Mouse (Mus musculus): ENCODE results near the gene Arhgap18. TPM values are rescaled to one million over a fixed set of nuclear protein-coding genes. Genes with fewer than 3 reads are reported as not detected.
A peak's percentile ranks its signal among the peaks of the same experiment; 100 is the strongest.

Arhgap18 gene
- polyA plus RNA-seq, 1 experiment = 149 TPM

GRCm38 (mm10) chr10:26823997-26824396, 70.8 kb downstream of the Arhgap18 start:
- Histone ChIP-seq H3K27ac (ENCODE audit: insufficient read depth, low read depth, low read length) (0 out of 2 replicates have a peak overlapping the region, but pooled peaks have one; percentile 9), H3K4me1 (ENCODE audit: control insufficient read depth, insufficient read depth, low read length) (peaks cover 40% of the 10 kb centered on the region), H3K4me3 (ENCODE audit: insufficient read depth, low read length) (no peak overlapping the region)
- TF ChIP-seq POLR2A (IDR thresholded peaks at IDR 0.05; ENCODE audit: borderline replicate concordance, low read depth, low read length) = no peak
- TF ChIP-seq CTCF (IDR thresholded peaks at IDR 0.05; ENCODE audit: low read depth, low read length) = no peak

- Histone ChIP-seq H3K27ac (ENCODE audit: insufficient read depth, low read depth, low read length) (no peak overlapping the region), H3K4me3 (ENCODE audit: insufficient read depth, low read length) (no peak overlapping the region), H3K4me1 (ENCODE audit: control insufficient read depth, insufficient read depth, low read length) (peaks cover 45% of the 10 kb centered on the region)
- TF ChIP-seq CTCF (IDR thresholded peaks at IDR 0.05; ENCODE audit: low read depth, low read length) = no peak
- no peak for TF ChIP-seq POLR2A (IDR thresholded peaks at IDR 0.05; ENCODE audit: borderline replicate concordance, low read depth, low read length)
Observed at GRCm38 (mm10) chr10:26825246-26825889, 72.1 kb downstream of the Arhgap18 start.

GRCm38 (mm10) chr10:26827315-26827714, 74.1 kb downstream of the Arhgap18 start:
- no peak for TF ChIP-seq POLR2A (IDR thresholded peaks at IDR 0.05; ENCODE audit: borderline replicate concordance, low read depth, low read length)
- Histone ChIP-seq H3K27ac (ENCODE audit: insufficient read depth, low read depth, low read length) (peak overlapping the region; percentile 7; the same call in 1 of the 2 replicates), H3K4me1 (ENCODE audit: control insufficient read depth, insufficient read depth, low read length) (peaks cover 45% of the 10 kb centered on the region), H3K4me3 (ENCODE audit: insufficient read depth, low read length) (no peak overlapping the region)

- TF ChIP-seq CTCF (IDR thresholded peaks at IDR 0.05; ENCODE audit: low read depth, low read length) (no peak), POLR2A (IDR thresholded peaks at IDR 0.05; ENCODE audit: borderline replicate concordance, low read depth, low read length) (no peak)
- peaks cover 48% of the 10 kb centered on the region for H3K4me1 ChIP-seq (ENCODE audit: control insufficient read depth, insufficient read depth, low read length)
- H3K4me3 ChIP-seq (ENCODE audit: insufficient read depth, low read length) = no peak overlapping the region
- peak overlapping the region; percentile 85 for H3K27ac ChIP-seq (ENCODE audit: insufficient read depth, low read depth, low read length)
Observed at GRCm38 (mm10) chr10:26828412-26829137, 75.4 kb downstream of the Arhgap18 start.

GRCm38 (mm10) chr10:26832068-26832467, 78.8 kb downstream of the Arhgap18 start:
- H3K4me1 ChIP-seq (ENCODE audit: control insufficient read depth, insufficient read depth, low read length) = peaks cover 42% of the 10 kb centered on the region
- H3K27ac ChIP-seq (ENCODE audit: insufficient read depth, low read depth, low read length) = no peak overlapping the region
- H3K4me3 ChIP-seq (ENCODE audit: insufficient read depth, low read length) = no peak overlapping the region
- TF ChIP-seq POLR2A (IDR thresholded peaks at IDR 0.05; ENCODE audit: borderline replicate concordance, low read depth, low read length) (no peak), CTCF (IDR thresholded peaks at IDR 0.05; ENCODE audit: low read depth, low read length) (no peak)

GRCm38 (mm10) chr10:26832669-26833249, 79.5 kb downstream of the Arhgap18 start:
- Histone ChIP-seq H3K4me1 (ENCODE audit: control insufficient read depth, insufficient read depth, low read length) (peaks cover 42% of the 10 kb centered on the region), H3K4me3 (ENCODE audit: insufficient read depth, low read length) (no peak overlapping the region), H3K27ac (ENCODE audit: insufficient read depth, low read depth, low read length) (no peak overlapping the region)
- no peak for TF ChIP-seq CTCF (IDR thresholded peaks at IDR 0.05; ENCODE audit: low read depth, low read length)
- TF ChIP-seq POLR2A (IDR thresholded peaks at IDR 0.05; ENCODE audit: borderline replicate concordance, low read depth, low read length) = no peak

- H3K27ac ChIP-seq (ENCODE audit: insufficient read depth, low read depth, low read length) = no peak overlapping the region
- H3K4me3 ChIP-seq (ENCODE audit: insufficient read depth, low read length) = no peak overlapping the region
- H3K4me1 ChIP-seq (ENCODE audit: control insufficient read depth, insufficient read depth, low read length) = peaks cover 39% of the 10 kb centered on the region
- TF ChIP-seq CTCF (IDR thresholded peaks at IDR 0.05; ENCODE audit: low read depth, low read length) = no peak
- TF ChIP-seq POLR2A (IDR thresholded peaks at IDR 0.05; ENCODE audit: borderline replicate concordance, low read depth, low read length) = no peak
Observed at GRCm38 (mm10) chr10:26833393-26833792, 80.2 kb downstream of the Arhgap18 start.

GRCm38 (mm10) chr10:26849311-26849710, 96.1 kb downstream of the Arhgap18 start:
- Histone ChIP-seq H3K4me1 (ENCODE audit: control insufficient read depth, insufficient read depth, low read length) (peaks cover 3% of the 10 kb centered on the region), H3K27ac (ENCODE audit: insufficient read depth, low read depth, low read length) (no peak overlapping the region), H3K4me3 (ENCODE audit: insufficient read depth, low read length) (no peak overlapping the region)
- TF ChIP-seq POLR2A (IDR thresholded peaks at IDR 0.05; ENCODE audit: borderline replicate concordance, low read depth, low read length) = no peak
- TF ChIP-seq CTCF (IDR thresholded peaks at IDR 0.05; ENCODE audit: low read depth, low read length) = no peak

GRCm38 (mm10) chr10:26849854-26850253, 96.6 kb downstream of the Arhgap18 start:
- Histone ChIP-seq H3K4me1 (ENCODE audit: control insufficient read depth, insufficient read depth, low read length) (peaks cover 2% of the 10 kb centered on the region), H3K27ac (ENCODE audit: insufficient read depth, low read depth, low read length) (no peak overlapping the region), H3K4me3 (ENCODE audit: insufficient read depth, low read length) (no peak overlapping the region)
- no peak for TF ChIP-seq POLR2A (IDR thresholded peaks at IDR 0.05; ENCODE audit: borderline replicate concordance, low read depth, low read length)
- TF ChIP-seq CTCF (IDR thresholded peaks at IDR 0.05; ENCODE audit: low read depth, low read length) = no peak

- TF ChIP-seq CTCF (IDR thresholded peaks at IDR 0.05; ENCODE audit: low read depth, low read length) = no peak
- no peak for TF ChIP-seq POLR2A (IDR thresholded peaks at IDR 0.05; ENCODE audit: borderline replicate concordance, low read depth, low read length)
- no peak overlapping the region for H3K27ac ChIP-seq (ENCODE audit: insufficient read depth, low read depth, low read length)
- no peak overlapping the region for H3K4me3 ChIP-seq (ENCODE audit: insufficient read depth, low read length)
- H3K4me1 ChIP-seq (ENCODE audit: control insufficient read depth, insufficient read depth, low read length) = no peaks in the 10 kb centered on the region
Observed at GRCm38 (mm10) chr10:26854556-26855100, 101.4 kb downstream of the Arhgap18 start.

Data from bone marrow macrophage, adult 2 months (primary cell).